Mouse (Mus musculus): ENCODE results near the gene Snx19.

Gene Snx19

DNA sequence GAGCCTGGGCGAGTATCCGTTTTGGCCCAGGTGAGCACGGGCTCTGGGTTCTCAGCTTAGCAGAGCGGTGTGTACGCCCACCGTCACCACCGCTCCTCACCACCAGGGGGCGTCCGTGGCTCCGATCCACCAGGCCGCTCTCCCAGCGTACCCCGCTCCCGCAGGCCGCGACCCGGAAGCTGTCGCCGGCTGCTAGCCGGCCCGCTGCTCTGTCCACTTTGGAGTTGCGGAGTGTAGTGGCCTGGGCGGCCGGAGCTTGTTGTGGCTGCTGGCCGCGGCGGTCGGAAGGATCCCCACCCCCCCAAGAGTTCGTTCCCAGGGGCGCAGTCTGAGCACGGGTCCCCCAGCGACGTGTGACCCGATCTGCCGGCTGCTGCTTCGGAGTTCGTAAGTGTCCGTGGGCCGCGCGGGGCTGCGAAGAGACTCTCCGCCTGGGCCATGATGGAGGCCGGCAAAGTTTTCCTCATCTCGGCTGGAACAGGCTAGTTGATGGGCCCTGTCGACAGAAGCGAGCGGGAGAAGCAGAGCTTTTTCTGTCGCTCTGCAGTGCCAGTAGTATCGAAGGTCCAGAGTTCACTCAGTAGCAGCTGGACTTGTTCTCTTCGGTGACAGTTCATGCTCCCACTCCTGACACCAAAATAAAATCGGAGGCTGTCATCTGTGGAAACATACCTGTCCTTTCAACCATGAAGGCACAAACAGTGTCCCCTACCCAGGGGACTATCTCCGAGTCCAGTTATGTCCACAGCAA lies at the start of gene Snx19:
Gene Snx19 (plus strand): TSS at position 227 of the 751 bp plus-strand sequence.
- DNase-seq (ENCODE audit: low spot score) = peak; percentile 84

DNA sequence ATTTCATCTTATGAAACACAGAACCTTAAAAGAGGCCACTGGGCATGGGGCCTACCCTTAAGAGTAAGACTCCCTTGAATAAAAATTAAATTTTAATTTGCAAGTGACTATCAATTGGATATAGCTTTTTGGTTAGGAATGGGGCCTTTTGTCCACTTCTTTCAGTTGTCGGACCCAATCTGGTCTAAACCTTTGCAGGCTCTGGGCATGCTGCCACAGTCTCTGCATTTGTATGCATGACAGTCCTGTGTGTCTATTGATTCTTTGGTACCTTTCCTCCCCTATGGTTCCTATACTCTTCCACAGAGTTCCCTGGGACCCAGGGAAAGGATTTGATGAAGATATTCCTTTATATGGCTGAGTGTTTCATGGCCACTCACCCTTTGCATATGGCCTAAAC lies 26.1 kb upstream of the Snx19 start:
- DNase-seq (ENCODE audit: low spot score) = no peak

DNA sequence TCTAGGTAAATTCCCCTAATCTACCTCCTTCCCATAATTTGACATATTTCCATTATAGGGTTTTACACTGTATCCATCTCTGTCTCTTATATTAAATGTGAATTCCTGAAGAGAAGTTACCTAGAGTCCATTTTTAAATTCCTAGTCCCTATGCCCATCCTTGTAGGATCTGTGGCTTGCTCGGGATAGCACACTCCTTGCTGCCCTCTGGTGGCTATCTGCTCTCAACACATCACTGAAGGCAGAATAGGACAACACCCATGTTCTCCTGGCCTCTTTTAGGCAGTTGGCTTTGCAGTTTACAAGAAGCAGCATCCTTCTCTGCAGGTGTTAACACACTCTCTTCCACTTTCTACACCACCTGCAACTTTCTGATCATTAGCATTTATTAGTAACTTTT lies 4.0 kb upstream of the Snx19 start:
- DNase-seq (ENCODE audit: low spot score) = peak; percentile 14

DNA sequence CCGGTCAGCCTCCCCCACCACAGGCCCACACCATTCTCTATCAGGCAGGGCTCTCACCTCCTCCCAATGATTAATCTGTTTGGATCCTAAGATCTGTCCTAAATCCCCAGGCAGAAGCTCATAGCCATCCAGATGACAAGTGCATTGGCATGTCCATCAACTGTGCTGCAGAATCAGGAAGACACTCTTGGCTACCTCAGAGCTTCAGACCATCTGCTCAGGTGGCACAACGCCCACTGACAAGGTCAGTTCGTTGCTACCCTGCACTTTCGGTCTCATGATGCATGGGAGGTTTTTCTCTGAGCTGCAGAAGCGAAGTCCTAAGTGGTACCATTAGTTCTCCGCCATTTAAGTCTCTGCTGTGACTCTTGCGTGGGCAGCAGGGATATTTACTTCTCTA lies 1.7 kb upstream of the Snx19 start:
- no peak for DNase-seq (ENCODE audit: low spot score)

DNA sequence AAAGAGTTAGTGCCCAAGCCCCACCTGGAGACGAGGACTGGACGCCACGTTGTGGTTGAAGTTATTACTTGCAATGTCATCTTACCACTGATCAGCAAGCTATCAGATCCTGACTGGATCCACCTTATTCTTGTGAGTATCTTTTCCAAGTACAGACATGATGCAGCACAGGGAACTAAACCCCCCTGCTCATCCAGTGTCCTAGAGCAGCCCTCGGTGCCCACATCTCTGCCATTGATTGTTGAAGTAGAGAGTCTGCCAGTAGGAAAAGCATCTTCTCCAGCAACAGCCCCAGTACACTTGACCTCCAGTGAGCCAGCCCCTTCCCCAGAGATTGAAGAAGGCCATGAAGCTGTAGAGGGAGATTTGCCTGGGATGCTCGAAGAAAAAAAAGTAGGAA lies 1.3 kb downstream of the Snx19 start:
- no peak for DNase-seq (ENCODE audit: low spot score)

DNA sequence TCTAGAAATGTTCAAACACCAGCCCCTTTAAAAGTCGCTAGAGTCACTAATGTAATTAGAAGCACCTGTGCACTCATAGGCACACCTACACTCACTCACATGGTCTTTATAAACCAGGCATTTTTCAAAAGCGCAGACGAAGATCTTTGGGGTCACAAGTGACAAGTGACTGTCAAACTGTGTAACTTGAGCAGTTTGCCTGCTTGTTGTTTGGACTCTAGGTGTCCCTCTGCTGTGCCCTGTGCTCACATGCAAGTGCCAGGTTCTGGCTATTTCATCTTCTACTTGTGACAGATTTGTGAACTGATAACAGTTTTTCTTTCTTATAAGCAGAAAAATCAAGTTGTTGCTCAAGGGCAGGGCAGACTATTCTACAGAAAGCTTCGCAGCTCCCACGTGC lies 3.5 kb downstream of the Snx19 start:
- no peak for DNase-seq (ENCODE audit: low spot score)

DNA sequence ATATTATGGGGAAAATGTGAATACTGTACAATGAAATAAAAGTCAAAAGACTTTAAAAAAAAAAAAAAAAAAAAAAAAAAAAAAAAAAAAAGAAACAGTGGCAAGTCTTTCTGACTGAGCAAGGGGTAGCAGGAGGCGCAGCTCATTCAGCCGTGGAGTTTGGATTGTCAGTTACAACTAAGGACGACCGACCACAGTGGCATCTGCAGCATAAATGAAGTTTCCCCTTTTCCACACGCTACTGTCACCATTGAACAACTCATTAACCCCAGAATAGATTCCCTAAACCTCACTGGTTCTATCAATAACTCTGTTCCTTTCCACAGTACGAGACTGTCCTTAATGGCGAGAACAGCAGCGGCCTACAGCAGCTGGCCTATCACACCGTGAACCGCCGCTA lies 5.0 kb downstream of the Snx19 start:
- no peak for DNase-seq (ENCODE audit: low spot score)

DNA sequence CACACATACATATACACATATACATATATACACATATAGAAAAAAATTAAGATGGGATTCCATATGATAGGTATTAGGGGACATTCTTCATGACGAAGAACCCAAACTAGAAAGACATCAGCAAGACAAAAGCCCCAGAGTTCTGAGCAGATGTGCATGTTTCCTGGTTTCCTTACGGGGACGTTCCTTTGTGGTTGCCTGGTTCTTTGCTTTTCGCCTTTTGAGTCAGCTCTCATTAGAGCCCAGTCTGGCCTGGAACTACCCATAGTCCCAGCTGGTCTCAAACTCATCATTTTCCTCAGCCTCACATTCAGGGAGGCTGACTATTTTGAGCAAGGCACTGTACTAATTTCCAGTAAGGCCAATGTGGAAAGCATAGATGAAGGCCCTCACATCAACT lies 7.0 kb downstream of the Snx19 start:
- no peak for DNase-seq (ENCODE audit: low spot score)

DNA sequence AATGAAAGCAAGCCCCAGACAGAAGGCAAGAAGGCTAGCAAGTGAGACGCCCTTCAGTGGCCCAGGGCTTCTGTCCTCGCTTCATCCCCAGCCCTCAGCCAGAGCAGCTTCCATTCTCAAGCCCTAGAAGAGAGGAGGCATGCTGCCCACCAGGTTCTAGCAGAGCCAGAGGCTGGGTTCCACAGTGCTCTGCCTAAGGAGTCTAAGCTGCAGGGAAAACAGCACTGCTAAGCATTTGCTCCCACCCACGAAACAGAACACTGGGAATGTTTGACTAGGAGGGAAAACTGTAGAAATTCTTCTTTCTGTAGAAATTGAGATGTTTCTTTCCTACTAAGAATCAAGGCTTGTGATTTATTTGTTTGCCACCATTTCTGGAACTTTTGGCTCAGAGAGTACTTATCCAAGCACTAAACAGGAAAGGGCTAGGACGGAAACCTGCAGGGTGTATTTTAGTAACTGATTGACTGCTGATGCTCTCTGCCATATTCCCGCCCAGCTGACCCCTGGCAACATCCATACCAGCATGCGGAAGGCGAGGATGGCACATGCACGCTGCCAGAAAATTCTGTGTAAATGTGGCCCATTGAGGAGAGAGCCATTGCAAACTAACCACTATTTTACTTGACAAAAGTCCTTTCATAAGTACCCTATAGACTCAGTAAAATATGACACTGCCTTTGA lies 9.1 kb downstream of the Snx19 start:
- DNase-seq (ENCODE audit: low spot score) = no peak

DNA sequence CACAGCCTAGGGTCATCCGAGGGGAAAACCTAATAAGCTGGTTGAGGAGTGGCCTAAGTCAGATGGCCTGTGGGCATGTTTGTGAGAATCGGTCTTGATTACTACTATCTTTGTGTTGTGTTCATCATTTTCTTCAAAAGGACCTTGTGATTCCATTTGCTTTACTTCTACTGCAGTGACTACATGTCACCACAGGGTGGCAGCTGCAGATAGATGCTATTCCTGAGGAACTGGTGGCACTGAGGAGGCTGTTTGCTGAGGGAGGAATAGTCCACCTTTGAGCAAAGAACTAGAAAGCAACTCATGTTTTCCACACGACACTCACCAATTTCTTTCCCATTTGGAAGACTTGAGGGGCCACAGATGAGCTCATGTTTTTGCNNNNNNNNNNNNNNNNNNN lies 11.6 kb downstream of the Snx19 start:
- no peak for DNase-seq (ENCODE audit: low spot score)

DNA sequence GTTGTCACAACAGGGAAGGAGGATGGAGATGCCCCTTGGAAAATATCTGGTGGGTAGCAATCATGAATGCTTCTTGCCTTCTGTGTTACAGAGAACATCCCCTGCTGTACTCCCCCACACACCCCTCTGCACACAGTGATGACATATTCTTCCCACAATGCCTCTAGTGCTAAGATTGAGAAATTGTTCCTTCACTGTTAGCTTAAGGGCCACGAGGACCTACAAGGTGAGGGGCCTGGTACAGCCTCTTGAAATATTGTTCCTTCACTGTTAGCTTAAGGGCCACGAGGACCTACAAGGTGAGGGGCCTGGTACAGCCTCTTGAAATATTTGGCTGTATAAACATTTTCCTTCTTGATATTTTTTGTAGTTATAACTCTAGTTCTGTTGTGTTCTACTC lies 14.9 kb downstream of the Snx19 start:
- DNase-seq (ENCODE audit: low spot score) = no peak

DNA sequence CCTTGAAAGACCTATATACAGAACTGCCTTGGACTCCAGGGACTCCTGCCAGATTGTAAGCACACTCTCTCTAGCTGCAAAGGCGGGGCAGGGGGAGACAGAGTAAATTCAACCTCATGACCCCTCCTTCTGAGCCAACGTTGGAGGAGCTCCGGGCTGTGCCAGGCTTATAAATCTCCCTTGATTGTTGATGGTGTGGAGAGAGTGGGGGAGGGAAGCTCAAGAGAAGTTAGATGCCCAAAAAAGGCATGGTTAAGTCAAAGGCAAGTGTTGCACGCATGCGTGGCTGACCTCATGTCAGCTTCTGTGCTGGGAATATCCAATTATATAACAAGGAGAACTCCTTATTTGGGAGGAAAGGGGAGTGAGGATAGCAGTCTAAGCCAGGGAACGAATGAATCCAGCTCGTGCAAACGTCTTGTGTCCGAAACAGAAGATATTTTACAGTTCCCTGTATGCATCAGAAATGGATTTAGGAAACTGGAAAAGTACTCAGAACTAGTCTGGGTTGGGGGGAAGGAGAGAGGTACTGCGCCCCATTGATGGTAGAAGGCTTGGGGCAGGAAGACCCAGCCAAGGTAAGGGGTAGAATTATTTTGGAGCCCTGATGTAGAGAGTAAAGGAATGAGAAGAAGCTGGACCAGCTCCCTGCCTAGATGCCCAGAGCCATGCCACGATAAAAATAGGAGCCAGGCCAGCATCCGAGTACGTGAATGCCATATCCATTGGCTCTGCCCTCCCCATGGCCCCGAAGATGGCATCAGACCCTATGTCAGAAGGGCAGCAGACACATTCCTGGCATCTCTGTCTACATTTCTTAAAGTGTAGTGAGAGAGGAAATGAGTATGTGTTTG lies 18.6 kb downstream of the Snx19 start:
- peak; percentile 11 for DNase-seq (ENCODE audit: low spot score)

DNA sequence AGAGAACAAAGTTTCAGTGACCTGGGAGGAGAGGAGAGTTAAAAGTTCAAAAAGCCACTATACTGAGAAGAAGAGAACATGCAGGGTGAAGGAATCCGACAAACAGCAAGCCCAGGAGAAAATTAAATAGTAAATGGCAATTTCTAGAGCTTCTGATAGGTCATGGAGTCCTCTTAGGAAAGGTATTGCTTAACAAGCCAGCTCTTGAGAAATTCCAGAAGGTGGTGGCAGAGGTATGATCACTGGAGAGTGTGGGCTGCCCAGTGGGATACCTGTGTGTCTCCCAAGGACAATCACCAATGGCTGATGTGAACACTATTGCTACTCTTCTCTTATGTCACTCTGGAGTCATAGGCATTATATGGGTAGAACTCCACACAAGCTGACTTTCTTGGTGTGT lies 19.2 kb downstream of the Snx19 start:
- DNase-seq (ENCODE audit: low spot score) = no peak

DNA sequence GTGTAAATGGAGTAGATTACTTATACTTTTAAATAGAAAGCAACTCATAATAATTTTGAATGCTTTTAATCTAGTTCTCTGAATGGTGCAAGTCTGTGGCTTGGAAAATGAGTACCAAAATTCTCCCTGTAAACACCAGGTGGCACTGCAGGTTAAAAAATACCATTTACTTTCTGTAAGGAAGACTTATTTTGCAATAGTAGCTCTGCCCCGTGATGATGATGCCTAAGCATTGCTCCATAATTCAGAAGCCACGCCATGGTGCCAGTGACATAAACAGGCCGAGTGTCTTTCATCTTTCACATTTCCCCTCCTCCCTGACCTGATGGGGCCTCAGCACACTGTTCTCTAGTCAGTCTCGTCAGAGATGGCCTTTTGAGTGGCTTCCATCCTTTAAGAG lies 21.6 kb downstream of the Snx19 start:
- DNase-seq (ENCODE audit: low spot score) = no peak

DNA sequence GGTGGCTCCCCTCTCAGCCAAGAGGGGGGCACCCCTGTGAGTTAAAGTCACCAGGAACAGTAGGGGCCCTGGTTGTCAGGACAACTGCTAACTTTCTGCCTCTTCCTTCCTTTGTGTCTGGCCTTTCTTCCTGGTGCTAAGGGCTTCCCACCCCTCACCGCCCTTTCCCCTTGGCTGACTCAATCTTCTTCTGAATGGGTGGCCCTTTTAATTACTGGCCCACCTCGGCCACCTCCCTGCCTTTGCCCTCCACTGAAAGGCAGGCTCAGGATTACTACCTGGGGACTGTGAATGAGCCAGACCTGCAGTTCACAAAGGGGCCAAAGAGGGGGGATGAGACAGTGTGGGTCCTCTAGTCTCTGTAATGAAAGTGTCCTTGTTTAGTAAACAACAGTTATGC lies 23.0 kb downstream of the Snx19 start:
- no peak for DNase-seq (ENCODE audit: low spot score)

DNA sequence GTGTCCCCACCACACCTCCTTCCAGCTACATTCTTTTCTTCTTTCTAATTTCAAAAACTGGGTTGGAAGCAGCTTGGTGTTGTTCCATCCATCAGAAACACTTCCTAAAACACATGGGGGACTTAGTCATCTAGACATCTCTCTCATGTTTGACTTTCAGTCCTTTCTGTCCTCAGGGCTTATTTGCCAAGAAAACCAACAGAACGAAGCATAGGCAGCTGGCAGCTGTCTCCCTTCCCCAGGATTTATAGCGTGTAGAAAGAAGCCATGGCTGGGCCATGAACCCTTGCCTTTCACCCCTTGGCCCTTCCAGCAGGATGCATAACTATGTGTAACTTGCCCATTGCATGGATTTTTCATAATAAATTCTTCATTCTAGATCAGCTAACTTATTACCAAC lies 23.9 kb downstream of the Snx19 start:
- no peak for DNase-seq (ENCODE audit: low spot score)

DNA sequence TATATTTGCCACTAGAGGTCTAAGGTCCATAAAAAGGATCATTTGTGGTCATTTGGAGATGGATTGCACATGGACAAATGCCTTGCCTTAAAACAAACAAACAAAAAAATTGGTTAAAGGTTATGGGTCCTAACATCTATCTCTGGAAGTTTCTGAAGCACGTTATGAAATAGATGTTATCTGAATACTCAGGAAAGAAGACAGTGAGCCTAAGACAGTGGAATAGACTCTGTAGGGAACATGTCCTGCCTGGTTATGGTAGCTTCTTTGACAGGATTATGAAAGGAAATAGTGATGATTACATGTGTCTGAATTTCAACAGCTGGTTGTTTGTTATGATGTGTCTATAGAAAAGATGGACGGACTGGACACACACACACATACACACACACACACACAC lies 27.6 kb downstream of the Snx19 start:
- no peak for DNase-seq (ENCODE audit: low spot score)

DNA sequence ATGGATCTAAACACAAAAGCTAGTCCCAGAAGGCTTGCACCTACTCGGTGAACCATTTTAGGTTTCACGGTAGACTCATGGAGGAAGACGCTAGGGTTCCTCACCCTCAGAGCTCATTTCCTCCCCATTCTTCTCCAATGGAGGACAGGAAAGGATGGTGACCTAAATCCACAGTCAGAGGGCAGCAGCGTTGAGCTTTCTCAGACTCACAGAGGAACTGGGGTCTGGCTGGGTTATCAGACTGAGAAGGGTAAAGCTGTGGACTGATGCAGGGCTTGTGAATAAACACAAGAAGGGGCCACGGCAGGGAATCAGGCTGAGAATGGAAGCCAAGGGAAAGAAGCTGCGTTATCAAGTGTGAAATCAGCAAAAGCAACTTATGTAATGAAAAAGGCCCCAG lies 29.3 kb downstream of the Snx19 start:
- DNase-seq (ENCODE audit: low spot score) = no peak

DNA sequence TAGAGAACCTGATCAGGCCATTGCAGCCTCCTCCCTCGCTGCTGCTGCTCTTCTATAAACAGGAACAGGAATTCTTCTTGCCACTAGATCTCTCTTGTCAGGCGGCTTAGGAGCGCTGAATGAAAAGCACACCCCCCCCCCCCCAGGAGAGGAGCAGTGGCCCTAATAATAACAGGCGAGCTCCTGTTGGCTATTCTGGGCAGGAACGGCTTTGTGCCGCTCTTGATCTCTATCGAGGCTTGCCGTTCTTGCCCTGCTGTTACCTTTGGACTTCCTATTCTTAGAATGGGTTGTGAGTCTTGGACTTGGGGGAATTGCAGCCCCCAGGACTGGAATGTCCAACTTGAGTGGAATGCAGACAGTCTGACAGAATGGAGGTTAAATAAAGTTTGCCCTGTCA lies 33.6 kb downstream of the Snx19 start:
- no peak for DNase-seq (ENCODE audit: low spot score)

DNA sequence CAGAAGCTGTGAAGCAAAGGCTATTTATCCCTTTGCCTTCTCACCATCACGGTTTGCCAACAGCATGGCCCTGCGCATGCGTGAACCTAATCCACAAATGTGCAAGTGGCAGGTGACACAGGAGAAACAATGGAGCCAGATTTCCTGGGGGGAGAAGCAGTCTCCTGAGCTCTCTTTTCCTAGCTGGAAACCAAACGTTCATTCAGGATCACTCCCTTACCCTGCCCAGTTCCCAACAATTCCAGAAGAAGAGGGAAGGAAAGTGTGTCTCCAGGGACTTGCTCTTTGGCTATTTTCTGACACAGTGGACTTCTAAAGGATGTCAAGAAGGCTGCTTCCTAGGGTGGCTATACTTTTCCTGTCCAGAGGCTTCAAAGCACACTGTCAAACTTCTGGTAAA lies 37.8 kb downstream of the Snx19 start:
- DNase-seq (ENCODE audit: low spot score) = no peak

DNA sequence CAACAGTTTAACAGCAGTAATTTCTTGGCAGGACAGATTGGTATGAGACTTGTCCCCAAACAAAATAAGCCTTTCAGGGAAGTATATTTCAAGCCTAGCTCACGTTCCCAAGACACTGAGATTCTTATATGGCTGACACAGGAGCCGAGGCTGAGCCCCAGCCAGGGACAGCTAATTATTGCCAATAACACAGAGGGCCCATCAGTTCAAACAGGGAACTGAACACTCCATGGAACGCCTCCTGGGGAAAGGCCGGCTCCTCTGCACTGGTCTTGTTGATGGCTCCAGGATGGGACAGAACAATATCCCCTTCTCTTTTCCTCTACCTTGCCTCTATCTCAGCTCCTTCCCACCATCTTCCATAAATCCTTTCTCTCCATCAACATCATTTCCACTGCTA lies 53.1 kb downstream of the Snx19 start:
- DNase-seq (ENCODE audit: low spot score) = no peak

DNA sequence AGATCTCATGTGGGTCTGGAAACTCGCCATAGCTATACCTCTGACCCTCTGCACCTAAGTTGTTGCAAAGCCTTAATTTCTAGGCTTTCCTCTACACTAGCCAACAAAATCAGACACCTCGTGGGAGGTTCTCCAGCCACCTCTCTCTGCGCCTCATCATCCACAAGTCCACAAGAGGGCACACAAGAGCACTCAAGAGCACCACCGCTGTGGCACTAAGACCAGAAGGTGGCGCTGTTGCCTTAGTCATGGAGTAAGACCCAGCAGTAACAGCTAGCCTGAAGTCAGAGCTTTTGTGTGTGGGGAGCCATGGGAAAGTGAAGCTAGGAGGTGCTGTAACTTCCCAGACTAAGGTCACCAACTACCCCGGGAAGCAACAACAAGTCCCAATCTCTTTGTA lies 53.6 kb downstream of the Snx19 start:
- DNase-seq (ENCODE audit: low spot score) = peak; percentile 83

DNA sequence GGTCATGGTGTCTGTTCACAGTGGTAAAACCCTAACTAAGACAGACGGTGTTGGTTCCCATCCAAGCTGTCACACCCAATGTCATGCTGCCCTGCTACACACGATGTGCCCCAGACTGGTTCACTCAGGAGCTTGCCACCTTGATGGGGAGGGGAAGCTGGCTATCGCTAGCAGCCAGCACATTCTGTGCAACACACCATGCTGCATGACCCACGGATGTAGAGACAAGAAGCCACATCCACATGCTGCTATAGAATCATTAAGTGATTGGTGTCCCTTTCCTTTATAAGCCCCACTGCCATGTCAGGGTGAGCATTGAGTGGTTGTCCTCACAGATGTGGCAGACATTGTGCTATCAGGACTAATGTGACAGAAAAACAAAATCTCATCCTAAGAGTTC lies 55.2 kb downstream of the Snx19 start:
- no peak for DNase-seq (ENCODE audit: low spot score)

Data from yolk sac, embryonic 10.5 days (tissue).